Mouse (Mus musculus): ENCODE measurements around the gene Scamp2.

DNA sequence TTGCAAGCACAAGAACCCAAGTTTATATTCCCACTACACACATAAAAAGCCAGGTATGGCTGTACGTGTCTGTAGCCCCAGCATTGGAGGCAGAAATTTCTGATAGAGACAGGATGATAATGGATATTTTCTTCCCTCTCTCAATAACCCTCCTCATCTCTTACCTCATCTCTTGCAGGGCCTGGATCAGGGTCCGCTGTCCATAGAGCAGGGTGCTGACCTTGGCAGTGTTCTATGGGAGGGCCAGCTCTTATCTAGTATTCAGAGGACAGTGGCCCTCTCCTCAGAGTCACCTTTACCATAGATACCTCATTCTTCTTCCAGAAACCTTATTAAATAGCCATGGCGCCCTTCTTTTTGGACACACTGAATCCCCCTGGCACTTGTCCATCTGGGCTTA is 49.1 kb downstream of the Scamp2 start:
- TF ChIP-seq CTCF (IDR thresholded peaks at IDR 0.05; ENCODE audit: low read depth, low read length) (no peak), POLR2A (IDR thresholded peaks at IDR 0.05; ENCODE audit: borderline replicate concordance, low read depth, low read length) (no peak)
